Mouse (Mus musculus) brain, adult 10 weeks (tissue): Measurements from ENCODE around the gene Cbx7. TPM values are rescaled to one million over a fixed set of nuclear protein-coding genes. Genes with fewer than 3 reads are reported as not detected.

Source experiments
- polyA plus RNA-seq: library from polyadenylated mRNA; stranded (reverse); fragments of 350-450 nt; fragmentation: Illumina TruSeq; extraction: RNeasy Lipid Tissue Mini Kit (QIAGEN cat#74804); gene quantifications from one replicate; pipeline ENCODE4 v1.2.3, GENCODE M21; 2015; ENCODE audit warnings: low read depth, low replicate concordance

The Cbx7 gene
- 52.6 TPM for polyA plus RNA-seq

GRCm38 (mm10) chr15:79970940-79971339 is at the start of gene Cbx7:
Gene Cbx7, minus strand, starts transcription at chr15:79971119.

GRCm38 (mm10) chr15:80014321-80015210 is 43.6 kb upstream of the Cbx7 start, which contains the start of gene Pdgfb:
Gene Pdgfb, minus strand, starts transcription at chr15:80014977.

GRCm38 (mm10) chr15:79891436-79892212 is 79.3 kb downstream of the Cbx7 start, which contains the start of gene Apobec3:
Gene Apobec3, plus strand, starts transcription at chr15:79891659.

Other genes with a start within 250 kb of the Cbx7 start
- 36.8 TPM for gene Sun2, start 228.6 kb downstream of the Cbx7 start, polyA plus RNA-seq
- gene Dnal4, start 193.3 kb downstream of the Cbx7 start, polyA plus RNA-seq, result 61.1 TPM
- 308 TPM for gene Nptxr, start 166.4 kb downstream of the Cbx7 start, polyA plus RNA-seq
- 1.3 TPM for gene Npcd, start 136.9 kb downstream of the Cbx7 start, polyA plus RNA-seq
- gene Cbx6, start 136.4 kb downstream of the Cbx7 start, polyA plus RNA-seq, result 200 TPM
- gene Apobec3, start 79.5 kb downstream of the Cbx7 start, polyA plus RNA-seq, result 3.8 TPM
- gene Pdgfb, start 43.9 kb upstream of the Cbx7 start, polyA plus RNA-seq, result 17.7 TPM
- gene Syngr1, start 120.2 kb upstream of the Cbx7 start, polyA plus RNA-seq, result 307 TPM
- 1,138 TPM for gene Rpl3, start 120.7 kb upstream of the Cbx7 start, polyA plus RNA-seq
- 20.6 TPM for gene Tab1, start 162.0 kb upstream of the Cbx7 start, polyA plus RNA-seq
- gene Mgat3, start 202.6 kb upstream of the Cbx7 start, polyA plus RNA-seq, result 83.1 TPM